Mouse (Mus musculus) kidney, postnatal 10 days (tissue): ENCODE results near the gene G6pd2.

Experiments used
- DNase-seq: peaks from one replicate; pipeline ENCODE4 v3.0.0; 2021; ENCODE audit warnings: mixed read lengths

Gene G6pd2

GRCm38 (mm10) chr5:61808516-61808915 is at the start of gene G6pd2:
Gene G6pd2 (plus strand): TSS chr5:61808816.
- DNase-seq: no peak

- no peak for DNase-seq
Observed at GRCm38 (mm10) chr5:61764214-61764613, 44.4 kb upstream of the G6pd2 start.

- no peak for DNase-seq
Observed at GRCm38 (mm10) chr5:61832935-61833551, 24.4 kb downstream of the G6pd2 start.

GRCm38 (mm10) chr5:61843891-61844290 is 35.3 kb downstream of the G6pd2 start:
- DNase-seq: no peak
